Mouse (Mus musculus) liver, embryonic 15.5 days (tissue): ENCODE measurements around the gene Ralgds. TPM values are rescaled to one million over a fixed set of nuclear protein-coding genes. Genes with fewer than 3 reads are reported as not detected.
A peak's percentile ranks its signal among the peaks of the same experiment; 100 is the strongest.

ENCODE experiments used
- ATAC-seq: fragments of 200-750 bp; cut with Nextera tagmentation; 2 replicates; pipeline ENCODE4 v1.8.0; 2017; ENCODE audit warnings: moderate number of reproducible peaks, mild to moderate bottlenecking, moderate library complexity; ENCODE audit not compliant: insufficient read depth
- H3K27ac ChIP-seq: fragments of 300-500 bp; sonication (generic); replicated peaks from 2 replicates; pipeline ENCODE4 v1.5.1; 2015; ENCODE audit warnings: mild to moderate bottlenecking, inconsistent platforms
- H3K27me3 ChIP-seq: fragments of 300-500 bp; sonication (generic); 2 replicates; pipeline ENCODE4 v1.6.1; 2015; ENCODE audit warnings: mild to moderate bottlenecking, inconsistent platforms
- H3K36me3 ChIP-seq: fragments of 300-500 bp; sonication (generic); replicated peaks from 2 replicates; pipeline ENCODE4 v1.6.1; 2015; ENCODE audit warnings: moderate library complexity, mild to moderate bottlenecking, inconsistent platforms
- H3K4me1 ChIP-seq: fragments of 300-500 bp; sonication (generic); replicated peaks from 2 replicates; pipeline ENCODE4 v1.6.1; 2015; ENCODE audit warnings: inconsistent platforms
- H3K4me2 ChIP-seq: fragments of 300-500 bp; sonication (generic); 2 replicates; pipeline ENCODE4 v1.6.1; 2015; ENCODE audit warnings: moderate library complexity, mild to moderate bottlenecking, inconsistent platforms
- H3K4me3 ChIP-seq: fragments of 300-500 bp; sonication (generic); replicated peaks from 2 replicates; pipeline ENCODE4 v1.5.1; 2015; ENCODE audit warnings: mild to moderate bottlenecking, inconsistent platforms
- H3K9ac ChIP-seq: fragments of 300-500 bp; sonication (generic); 2 replicates; pipeline ENCODE4 v1.6.1; 2015; ENCODE audit warnings: moderate library complexity, mild to moderate bottlenecking, inconsistent platforms
- H3K9me3 ChIP-seq: fragments of 300-500 bp; sonication (generic); replicated peaks from 2 replicates; pipeline ENCODE4 v1.6.1; 2016; ENCODE audit warnings: inconsistent platforms
- WGBS: fragments of 180-500 bp; shearing (Covaris S2); methylation state at CpG from one replicate; pipeline ENCODE4 v1.1.7; 2015; ENCODE audit warnings: mixed read lengths; ENCODE audit not compliant: insufficient replicate concordance; 5-methylcytosine and 5-hydroxymethylcytosine counted together
- polyA plus RNA-seq: library from polyadenylated mRNA; unstranded; fragments of >200 nt; fragmentation: Nextera tagmentation; extraction: Ambion mirVana; gene quantifications from 2 replicates; pipeline ENCODE4 v1.2.1, GENCODE M21; 2015

The Ralgds gene
- polyA plus RNA-seq, 1 experiment from 2014 or later, result 1.8 TPM

- 62% methylated on average over 7 of the region's 7 CpGs for WGBS
- peak overlapping the region; percentile 94 for H3K27ac ChIP-seq
- H3K4me1 ChIP-seq, result peaks cover 94% of the 10 kb centered on the region
Observed at GRCm38 (mm10) chr2:28596998-28597397, 84.1 kb downstream of the Ralgds start.

GRCm38 (mm10) chr2:28597733-28598547, 85.0 kb downstream of the Ralgds start:
- Histone ChIP-seq H3K4me3 (peak overlapping the region; percentile 14), H3K27me3 (no peaks in the 10 kb centered on the region), H3K27ac (peak overlapping the region; percentile 94), H3K4me1 (peaks cover 96% of the 10 kb centered on the region), H3K4me2 (peak overlapping the region; percentile 60), H3K36me3 (no peaks in the 10 kb centered on the region), H3K9me3 (0 out of 2 replicates have a peak, but pooled peaks cover 3% of the 10 kb centered on the region), H3K9ac (peak overlapping the region; percentile 58)
- WGBS, result 21% methylated on average over 7 of the region's 7 CpGs
- peak; percentile 79 for ATAC-seq

More at GRCm38 (mm10) chr2:28596998-28597397, 84.1 kb downstream of the Ralgds start:
- H3K36me3 ChIP-seq, result no peaks in the 10 kb centered on the region
- H3K4me2 ChIP-seq, result peak overlapping the region; percentile 60
- H3K27me3 ChIP-seq, result no peaks in the 10 kb centered on the region
- ATAC-seq, result no peak
- H3K9ac ChIP-seq, result no peak overlapping the region
- no peak overlapping the region for H3K4me3 ChIP-seq
- H3K9me3 ChIP-seq, result 0 out of 2 replicates have a peak, but pooled peaks cover 3% of the 10 kb centered on the region

GRCm38 (mm10) chr2:28598692-28599568, 86.0 kb downstream of the Ralgds start:
- Histone ChIP-seq H3K27ac (peak overlapping the region; percentile 94), H3K4me3 (no peak overlapping the region), H3K4me2 (peak overlapping the region; percentile 60), H3K4me1 (peaks cover 98% of the 10 kb centered on the region), H3K27me3 (no peaks in the 10 kb centered on the region), H3K9ac (peak overlapping the region; percentile 58), H3K9me3 (0 out of 2 replicates have a peak, but pooled peaks cover 3% of the 10 kb centered on the region), H3K36me3 (no peaks in the 10 kb centered on the region)
- no peak for ATAC-seq
- 9% methylated on average over 12 of the region's 12 CpGs for WGBS

- Histone ChIP-seq H3K4me1 (peaks cover 97% of the 10 kb centered on the region), H3K27ac (peak overlapping the region; percentile 94), H3K9me3 (0 out of 2 replicates have a peak, but pooled peaks cover 3% of the 10 kb centered on the region), H3K4me3 (no peak overlapping the region), H3K27me3 (no peaks in the 10 kb centered on the region), H3K36me3 (no peaks in the 10 kb centered on the region), H3K4me2 (peak overlapping the region; percentile 60), H3K9ac (peak overlapping the region; percentile 58)
- ATAC-seq, result no peak
- 21% methylated on average over 6 of the region's 6 CpGs for WGBS
Observed at GRCm38 (mm10) chr2:28599569-28599900, 86.6 kb downstream of the Ralgds start.

GRCm38 (mm10) chr2:28601720-28602590, 89.0 kb downstream of the Ralgds start:
- Histone ChIP-seq H3K4me3 (peak overlapping the region; percentile 31), H3K9ac (peak overlapping the region; percentile 60), H3K9me3 (0 out of 2 replicates have a peak, but pooled peaks cover 3% of the 10 kb centered on the region), H3K27ac (peak overlapping the region; percentile 94), H3K36me3 (0 out of 2 replicates have a peak, but pooled peaks cover 3% of the 10 kb centered on the region), H3K27me3 (no peaks in the 10 kb centered on the region), H3K4me2 (peak overlapping the region; percentile 74), H3K4me1 (peaks cover 93% of the 10 kb centered on the region)
- peak; percentile 88 for ATAC-seq
- WGBS, result 20% methylated on average over 12 of the region's 12 CpGs

Other genes starting within 250 kb of the Ralgds start
- gene Ppp1r26, start 66.3 kb upstream of the Ralgds start, polyA plus RNA-seq, result 0.13 and 0.14 TPM in 2 replicates
- not detected in 2 replicates for gene 1700007K13Rik, start 46.8 kb upstream of the Ralgds start, polyA plus RNA-seq
- gene Mrps2, start 45.1 kb upstream of the Ralgds start, polyA plus RNA-seq, result 23.5 and 23.7 TPM in 2 replicates
- gene Gbgt1, start 16.2 kb upstream of the Ralgds start, polyA plus RNA-seq, result 0.50 and 0.60 TPM in 2 replicates
- 0.37 and 0.82 TPM in 2 replicates for gene Gm10134, start 7.0 kb upstream of the Ralgds start, polyA plus RNA-seq
- 0.45 and 5.1 TPM in 2 replicates for gene Cel, start 50.3 kb downstream of the Ralgds start, polyA plus RNA-seq
- 12.6 and 14.3 TPM in 2 replicates for gene Gtf3c5, start 70.6 kb downstream of the Ralgds start, polyA plus RNA-seq
- 88.2 and 91.9 TPM in 2 replicates for gene Gfi1b, start 108.9 kb downstream of the Ralgds start, polyA plus RNA-seq
- 8.9 and 10.0 TPM in 2 replicates for gene Tsc1, start 128.1 kb downstream of the Ralgds start, polyA plus RNA-seq
- 2.5 and 2.9 TPM in 2 replicates for gene Spaca9, start 186.6 kb downstream of the Ralgds start, polyA plus RNA-seq
- 0.45 and 0.61 TPM in 2 replicates for gene Ak8, start 187.0 kb downstream of the Ralgds start, polyA plus RNA-seq